Mouse (Mus musculus): Measurements from ENCODE around the gene Itpripl2. TPM values are rescaled to one million over a fixed set of nuclear protein-coding genes. Genes with fewer than 3 reads are reported as not detected.

The Itpripl2 gene
- total and polyA plus RNA-seq, 3 experiments, result not detected

DNA sequence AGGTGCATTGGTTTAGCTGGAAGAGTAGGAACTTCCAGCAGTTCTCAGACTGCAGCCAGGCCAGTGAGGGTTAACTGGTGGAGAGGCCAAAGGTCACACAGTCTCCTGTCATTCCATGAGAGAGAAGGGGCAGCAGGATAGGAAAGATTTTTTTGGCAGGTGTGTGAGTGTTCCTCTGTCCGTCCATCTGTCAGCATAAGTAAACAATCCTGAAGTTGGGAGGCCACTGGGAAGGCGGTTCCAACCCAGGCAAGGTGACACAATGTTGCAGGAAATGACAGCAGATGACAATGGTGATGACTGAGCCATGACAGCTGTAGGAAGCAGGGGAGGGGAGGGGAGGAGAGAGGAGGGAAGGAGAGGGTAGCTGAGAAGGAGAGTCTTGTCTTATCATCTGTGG is 38.8 kb downstream of the Itpripl2 start:
- Histone ChIP-seq H3K36me3 (replicated peaks in 1 of 2; ENCODE audit: control insufficient read depth in 1 of 2, insufficient read depth in 1 of 2, low read length in 1 of 2) (no peaks in the 10 kb centered on the region), H3K27ac (ENCODE audit: insufficient read depth, low read depth) (no peak overlapping the region), H3K9me3 (replicated peaks; ENCODE audit: low read length) (no peaks in the 10 kb centered on the region), H3K27me3 (replicated peaks) (peaks cover 22% of the 10 kb centered on the region), H3K4me1 (ENCODE audit: control insufficient read depth in 1 of 2, insufficient read depth in 2 of 2) (no peaks in the 10 kb centered on the region), H3K9ac (ENCODE audit: insufficient read depth, low read depth) (no peak overlapping the region), H3K4me3 (replicated peaks in 1 of 3; ENCODE audit: low read depth in 2 of 3, low read length in 2 of 3, poor library complexity in 1 of 3) (no peak overlapping the region), H3K79me2 (replicated peaks; ENCODE audit: control insufficient read depth, extremely low read depth, insufficient read depth, poor library complexity, severe bottlenecking) (no peaks in the 10 kb centered on the region), H3K4me2 (ENCODE audit: insufficient read depth, low read depth, poor library complexity, severe bottlenecking) (no peak overlapping the region)
- dilution Hi-C loops (cut with MboI; ENCODE audit: extremely low pct_ligation_motif_present, extremely low pct_unique_long_range_greater_than_20kb, low sequenced_read_pairs) (no loop called here), in situ Hi-C loops (cut with MboI; ENCODE audit: low pct_ligation_motif_present, low pct_unique_long_range_greater_than_20kb, low sequenced_read_pairs) (no loop called here)
- no peak for TF ChIP-seq NRF1 (IDR thresholded peaks at IDR 0.05; ENCODE audit: low read depth, low read length)
- no peak for TF ChIP-seq RAD21 (IDR thresholded peaks at IDR 0.05; ENCODE audit: low read depth, low read length)
- no peak for TF ChIP-seq BHLHE40 (IDR thresholded peaks at IDR 0.05; ENCODE audit: low read depth, low read length)
- TF ChIP-seq ZMIZ1 (IDR thresholded peaks at IDR 0.05; ENCODE audit: low read depth, low read length), result no peak
- no peak for TF ChIP-seq IRF4 (IDR thresholded peaks at IDR 0.05; ENCODE audit: low read depth, low read length)
- no peak for TF ChIP-seq MEF2A (IDR thresholded peaks at IDR 0.05; ENCODE audit: borderline replicate concordance, low read depth, low read length)
- no peak for TF ChIP-seq ZKSCAN1 (IDR thresholded peaks at IDR 0.05; ENCODE audit: borderline replicate concordance, low read depth, low read length)
- no peak for TF ChIP-seq ZC3H11A (IDR thresholded peaks at IDR 0.05; ENCODE audit: low read depth, low read length)
- TF ChIP-seq MYC (IDR thresholded peaks at IDR 0.05; ENCODE audit: low read depth, low read length), result no peak
- TF ChIP-seq UBTF (IDR thresholded peaks at IDR 0.05; ENCODE audit: low read depth, low read length), result no peak
- TF ChIP-seq TCF12 (IDR thresholded peaks at IDR 0.05; ENCODE audit: low read depth, low read length), result no peak
- no peak for DNase-seq (ENCODE audit: extremely low read depth)

DNA sequence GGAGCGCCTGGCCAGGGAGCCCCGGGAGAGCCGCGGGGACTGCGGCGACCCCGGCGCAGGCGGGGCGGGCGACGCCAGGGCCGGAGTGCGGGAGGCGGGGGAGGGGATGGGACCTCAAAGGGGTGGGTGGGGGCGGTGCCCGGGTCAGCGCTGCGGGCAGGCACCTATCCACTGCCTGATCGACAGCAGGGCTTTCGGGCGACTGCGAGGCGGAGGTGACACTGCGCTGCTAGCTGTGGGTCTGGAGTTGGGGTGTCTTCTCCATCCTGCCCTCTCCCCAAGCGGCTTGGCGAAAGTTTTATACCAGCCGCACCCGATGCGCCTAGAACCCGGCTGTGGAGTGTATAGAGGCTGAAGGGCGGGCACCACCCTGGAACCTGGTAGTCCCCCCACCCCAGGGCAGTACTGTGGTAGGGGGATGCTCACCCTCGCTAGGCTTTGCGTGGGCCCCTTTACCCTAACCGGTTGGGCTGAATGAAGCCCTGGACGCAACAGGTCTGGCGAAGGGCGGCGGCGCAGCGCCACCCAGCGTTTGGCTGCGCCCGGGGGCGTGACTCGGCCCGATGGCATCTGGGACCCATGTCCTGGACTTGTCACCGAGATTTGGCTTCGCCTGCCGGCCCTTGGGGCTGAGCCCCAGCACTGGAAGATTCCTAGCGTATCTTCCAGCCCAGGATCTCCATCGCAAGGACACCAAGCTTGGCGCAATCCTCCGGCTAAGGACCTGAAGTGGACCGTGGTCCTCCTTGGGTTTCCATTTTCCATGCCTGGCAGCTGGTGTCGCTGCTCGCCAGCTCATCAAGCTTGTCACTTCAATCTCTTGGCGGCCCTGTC is 43.4 kb downstream of the Itpripl2 start, which contains the start of gene Syt17:
Syt17 (minus strand) TSS at position 89 of the 834 bp plus-strand sequence.
- Histone ChIP-seq H3K27me3 (replicated peaks) (peaks cover 2% of the 10 kb centered on the region), H3K4me3 (replicated peaks in 1 of 3; ENCODE audit: low read depth in 2 of 3, low read length in 2 of 3, poor library complexity in 1 of 3) (no peak within 1 kb of the TSS), H3K79me2 (replicated peaks; ENCODE audit: control insufficient read depth, extremely low read depth, insufficient read depth, poor library complexity, severe bottlenecking) (no peaks in the 10 kb centered on the region), H3K36me3 (replicated peaks in 1 of 2; ENCODE audit: control insufficient read depth in 1 of 2, insufficient read depth in 1 of 2, low read length in 1 of 2) (no peaks in the 10 kb centered on the region), H3K9ac (ENCODE audit: insufficient read depth, low read depth) (no peak within 1 kb of the TSS), H3K4me2 (ENCODE audit: insufficient read depth, low read depth, poor library complexity, severe bottlenecking) (no peak within 1 kb of the TSS), H3K27ac (ENCODE audit: insufficient read depth, low read depth) (no peak within 1 kb of the TSS), H3K9me3 (replicated peaks; ENCODE audit: low read length) (no peaks in the 10 kb centered on the region), H3K4me1 (ENCODE audit: control insufficient read depth in 1 of 2, insufficient read depth in 2 of 2) (peaks cover 0 to 2% of the 10 kb centered on the region in 2 experiments; a peak in 3 of 4 replicates)
- dilution Hi-C loops (cut with MboI; ENCODE audit: extremely low pct_ligation_motif_present, extremely low pct_unique_long_range_greater_than_20kb, low sequenced_read_pairs) (no loop called here), in situ Hi-C loops (cut with MboI; ENCODE audit: low pct_ligation_motif_present, low pct_unique_long_range_greater_than_20kb, low sequenced_read_pairs) (no loop called here)
- DNase-seq (ENCODE audit: extremely low read depth), result no peak
- TF ChIP-seq CTCF (conservative IDR thresholded peaks at IDR 0.05 in 1 of 2, IDR thresholded peaks at IDR 0.05 in 1 of 2; ENCODE audit: low read depth in 2 of 2, low read length in 2 of 2) (peak in 1 of 2 experiments; percentile 45; a peak in 1 of 4 replicates), IRF4 (IDR thresholded peaks at IDR 0.05; ENCODE audit: low read depth, low read length) (no peak), SMC3 (IDR thresholded peaks at IDR 0.05; ENCODE audit: low read depth, low read length) (peak; percentile 39), MAZ (IDR thresholded peaks at IDR 0.05; ENCODE audit: low read depth, low read length) (no peak), GABPA (IDR thresholded peaks at IDR 0.05; ENCODE audit: insufficient replicate concordance, low read depth, low read length) (no peak), RAD21 (IDR thresholded peaks at IDR 0.05; ENCODE audit: low read depth, low read length) (peak; percentile 36), NELFE (IDR thresholded peaks at IDR 0.05; ENCODE audit: low read depth, low read length) (no peak)
